Mouse (Mus musculus) cortical plate, adult 2 months (tissue): ENCODE measurements at regions not wholly inside any gene's neighbourhood (a gene's known extent, or its start where the extent isn't known, plus 50 kb on each side); places are given as distances from the start of the nearest gene placed in this dataset.

Source experiments
- H3K27ac ChIP-seq: fragments of 200-500 bp; 2 replicates; pipeline ENCODE4 v1.5.1; 2012; ENCODE audit warnings: low read length, control low read depth, inconsistent platforms; ENCODE audit not compliant: insufficient read depth
- H3K4me1 ChIP-seq: fragments of 200-500 bp; 2 replicates; pipeline ENCODE4 v1.6.1; 2011; ENCODE audit warnings: low read length; ENCODE audit not compliant: control insufficient read depth, insufficient read depth
- H3K4me3 ChIP-seq: fragments of 200-500 bp; 2 replicates; pipeline ENCODE4 v1.5.1; 2011; ENCODE audit warnings: mild to moderate bottlenecking, low read length, control low read depth; ENCODE audit not compliant: insufficient read depth
- CTCF ChIP-seq: fragments of 200-500 bp; IDR thresholded peaks from 2 replicates; pipeline ENCODE4 v1.5.1; 2011; ENCODE audit warnings: mild to moderate bottlenecking, control low read depth, low read length; ENCODE audit not compliant: insufficient read depth; ENCODE audit errors: extremely low read depth
- POLR2A ChIP-seq: fragments of 200-500 bp; IDR thresholded peaks from 2 replicates; pipeline ENCODE4 v1.6.1; 2011; ENCODE audit warnings: mild to moderate bottlenecking, low read length, control low read depth; ENCODE audit not compliant: insufficient read depth; ENCODE audit errors: extremely low read depth

- no peak for TF ChIP-seq POLR2A
- TF ChIP-seq CTCF = no peak
- H3K27ac ChIP-seq = no peak overlapping the region
- no peak overlapping the region for H3K4me3 ChIP-seq
- no peaks in the 10 kb centered on the region for H3K4me1 ChIP-seq
Measured at GRCm38 (mm10) chr3:36291971-36292370, 69.9 kb upstream of the Qrfpr start.

- Histone ChIP-seq H3K27ac (no peak overlapping the region), H3K4me3 (no peak overlapping the region), H3K4me1 (no peaks in the 10 kb centered on the region)
- TF ChIP-seq CTCF = no peak
- no peak for TF ChIP-seq POLR2A
Measured at GRCm38 (mm10) chr3:36284066-36284465, 62.0 kb upstream of the Qrfpr start.

- H3K4me1 ChIP-seq = no peaks in the 10 kb centered on the region
- no peak for TF ChIP-seq POLR2A
- TF ChIP-seq CTCF = no peak
- no peak overlapping the region for H3K27ac ChIP-seq
- H3K4me3 ChIP-seq = no peak overlapping the region
Measured at GRCm38 (mm10) chr3:36275502-36275901, 53.4 kb upstream of the Qrfpr start.
